Mouse (Mus musculus): ENCODE results near the gene Trpm5. TPM values are rescaled to one million over a fixed set of nuclear protein-coding genes. Genes with fewer than 3 reads are reported as not detected.

Trpm5 gene
- not detected for polyA plus RNA-seq (2017; shearing (Covaris generic))

DNA sequence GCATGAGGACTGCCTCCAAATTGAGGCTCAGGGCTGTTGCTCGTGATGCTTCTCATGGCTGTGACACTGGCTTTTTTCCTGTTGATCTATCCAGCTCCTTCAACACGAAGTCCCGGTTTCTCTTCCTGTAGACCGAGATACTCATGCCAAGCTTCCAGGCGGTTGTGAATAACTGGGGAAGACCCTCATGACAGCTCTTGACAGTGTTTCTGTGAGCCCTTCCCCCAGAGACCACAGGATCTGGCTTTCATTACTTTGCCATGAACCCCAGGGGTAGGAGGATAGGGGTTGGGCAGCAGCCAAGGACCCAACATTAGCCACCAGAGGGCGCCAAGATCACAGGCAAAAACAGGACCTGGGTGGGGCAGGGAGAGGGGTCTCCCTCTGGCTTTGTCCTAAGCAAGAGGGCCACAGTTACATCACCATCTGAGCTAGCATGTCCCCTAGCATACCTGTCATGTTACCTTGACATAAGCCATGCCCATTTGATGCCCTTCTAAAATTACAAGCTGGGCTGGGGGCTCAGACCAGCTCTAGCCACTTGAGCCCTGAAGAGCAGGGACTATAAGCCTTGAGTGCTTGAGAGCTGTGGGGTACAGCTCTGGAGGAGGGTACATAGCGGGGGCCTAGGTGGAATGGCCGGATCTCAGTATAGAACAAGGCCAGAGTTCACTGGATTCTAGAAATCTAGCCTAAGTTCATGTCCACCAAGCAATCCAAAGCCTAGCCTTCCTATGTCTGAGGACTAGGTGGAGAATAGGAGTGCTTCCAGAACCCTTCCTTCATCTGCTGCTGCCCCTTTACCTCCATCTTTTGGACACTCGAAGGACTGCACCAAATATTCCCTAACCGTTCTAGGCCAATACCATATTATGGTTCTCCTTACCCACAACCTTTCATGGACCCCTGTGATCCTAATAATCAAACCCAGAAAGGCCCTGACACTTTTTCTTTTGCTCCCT lies at the start of gene Trpm5:
Gene Trpm5, minus strand, starts transcription at position 51 of the 962 bp plus-strand sequence.

DNA sequence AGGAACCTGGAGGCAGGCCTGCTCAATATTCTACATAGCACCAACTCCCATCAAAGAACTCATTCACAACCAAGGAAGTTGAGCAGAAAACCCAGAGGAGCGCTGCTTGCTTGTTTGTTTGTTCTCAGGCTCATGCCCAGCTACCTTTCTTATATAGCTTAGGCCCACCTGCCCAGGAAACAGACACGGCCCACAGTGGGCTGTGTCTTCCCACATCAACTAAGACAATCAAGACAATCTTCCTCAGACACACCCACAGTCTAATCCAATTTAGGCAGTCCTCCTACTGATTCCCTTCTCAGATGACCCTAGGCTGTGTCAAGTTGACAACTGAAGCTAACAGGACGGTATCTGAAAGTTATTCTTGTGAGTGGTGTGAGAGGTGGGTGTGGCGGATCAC lies 11.6 kb upstream of the Trpm5 start, which contains the start of gene Kcnq1:
Gene Kcnq1, plus strand, starts transcription at position 301 of the 400 bp plus-strand sequence.

DNA sequence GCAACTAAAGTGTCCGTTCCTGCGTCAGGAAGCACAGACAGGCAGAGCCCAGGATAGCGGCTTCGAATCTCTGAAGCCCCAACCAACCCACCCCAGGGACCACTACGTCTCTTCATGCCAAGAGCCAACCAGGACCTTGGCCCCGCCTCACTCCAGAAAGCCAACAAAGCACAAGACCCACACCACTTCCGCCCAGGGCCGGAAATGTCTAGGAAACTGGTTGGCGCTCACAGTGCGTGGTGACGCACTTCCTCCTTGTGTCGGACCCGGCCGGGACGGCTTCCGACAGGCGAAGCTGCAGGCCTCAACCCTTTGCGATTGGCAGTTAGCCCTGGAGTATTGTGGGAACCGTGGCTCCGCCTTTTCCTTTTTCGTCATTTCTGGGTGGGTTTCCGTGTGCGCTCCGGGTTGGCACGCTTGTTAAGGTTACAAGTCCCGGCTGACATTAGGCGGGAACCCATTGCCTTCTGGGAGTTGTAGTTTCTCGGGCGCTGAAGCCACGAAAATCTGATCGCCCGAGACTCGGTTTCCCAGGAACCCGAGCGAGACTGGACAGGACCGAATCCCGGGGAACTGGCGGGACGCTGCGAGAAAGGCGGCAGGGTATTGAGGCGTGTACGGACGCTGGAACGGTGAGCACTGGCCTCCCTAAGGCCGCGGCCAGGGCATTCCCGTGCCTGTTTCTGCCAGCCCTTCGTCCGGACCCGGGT lies 25.4 kb downstream of the Trpm5 start, which contains the start of gene Tssc4:
Gene Tssc4, plus strand, starts transcription at position 368 of the 710 bp plus-strand sequence.

DNA sequence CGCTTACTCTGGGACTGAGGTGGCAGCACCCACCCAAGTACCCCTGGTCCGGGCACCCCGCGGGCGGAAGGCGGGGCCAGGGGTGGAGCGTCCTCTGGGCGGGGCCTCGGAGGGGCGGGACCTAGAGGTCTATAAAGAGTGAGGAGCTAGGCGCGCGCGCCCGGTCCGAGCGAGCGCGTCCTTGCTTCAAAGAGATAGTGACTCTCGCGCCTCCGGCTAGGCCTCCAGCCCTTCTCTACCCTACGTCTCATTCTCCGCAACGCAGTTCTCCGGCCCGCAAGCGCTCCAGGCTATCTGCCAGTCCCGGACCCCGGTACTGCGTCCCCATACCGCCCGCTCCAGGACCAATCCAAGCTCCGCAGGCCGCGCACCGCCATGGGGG lies 41.8 kb downstream of the Trpm5 start, which contains the start of gene Cd81:
Gene Cd81, plus strand, starts transcription at position 114 of the 382 bp plus-strand sequence.

Other genes starting within 250 kb of the Trpm5 start
- gene Th, start 163.5 kb downstream of the Trpm5 start, polyA plus RNA-seq (2017; shearing (Covaris generic)) = not detected
- 3.1 TPM for gene Ascl2, start 125.4 kb downstream of the Trpm5 start, polyA plus RNA-seq (2017; shearing (Covaris generic))
- 737 TPM for gene Tspan32, start 89.6 kb downstream of the Trpm5 start, polyA plus RNA-seq (2017; shearing (Covaris generic))
- gene Cd81, start 41.9 kb downstream of the Trpm5 start, polyA plus RNA-seq (2017; shearing (Covaris generic)) = 256 TPM
- gene Tssc4, start 25.4 kb downstream of the Trpm5 start, polyA plus RNA-seq (2017; shearing (Covaris generic)) = 65.5 TPM
- not detected for gene Kcnq1, start 11.7 kb upstream of the Trpm5 start, polyA plus RNA-seq (2017; shearing (Covaris generic))